Mouse (Mus musculus) bone marrow, adult 2 months (tissue): Measurements from ENCODE around the gene Cd177.

ENCODE experiments used
- CTCF ChIP-seq: fragments of 200-500 bp; IDR thresholded peaks from 2 replicates; pipeline ENCODE4 v1.5.1; 2011; ENCODE audit warnings: low read length, control low read depth; ENCODE audit not compliant: control insufficient read depth, insufficient read depth
- POLR2A ChIP-seq: fragments of 200-500 bp; IDR thresholded peaks from 2 replicates; pipeline ENCODE4 v1.6.1; 2011; ENCODE audit warnings: low read depth, mild to moderate bottlenecking, control low read depth, low read length, borderline replicate concordance; ENCODE audit not compliant: control insufficient read depth

- no peak for TF ChIP-seq POLR2A
- TF ChIP-seq CTCF, result no peak
These were observed 48.9 kb upstream of the Cd177 start for GRCm38 (mm10) chr7:24809041-24809440.
